Mouse (Mus musculus) T-helper 2 cell (primary cell): ENCODE measurements around the gene Tbc1d2b.

Source experiments
- in situ Hi-C: fragments of 300-600 bp; cut with MboI, MseI; formaldehyde crosslinking; loops from one replicate; pipeline ENCODE4 v1.15.1; 2025; ENCODE audit warnings: high pct_unique_total_duplicates

Gene Tbc1d2b

DNA sequence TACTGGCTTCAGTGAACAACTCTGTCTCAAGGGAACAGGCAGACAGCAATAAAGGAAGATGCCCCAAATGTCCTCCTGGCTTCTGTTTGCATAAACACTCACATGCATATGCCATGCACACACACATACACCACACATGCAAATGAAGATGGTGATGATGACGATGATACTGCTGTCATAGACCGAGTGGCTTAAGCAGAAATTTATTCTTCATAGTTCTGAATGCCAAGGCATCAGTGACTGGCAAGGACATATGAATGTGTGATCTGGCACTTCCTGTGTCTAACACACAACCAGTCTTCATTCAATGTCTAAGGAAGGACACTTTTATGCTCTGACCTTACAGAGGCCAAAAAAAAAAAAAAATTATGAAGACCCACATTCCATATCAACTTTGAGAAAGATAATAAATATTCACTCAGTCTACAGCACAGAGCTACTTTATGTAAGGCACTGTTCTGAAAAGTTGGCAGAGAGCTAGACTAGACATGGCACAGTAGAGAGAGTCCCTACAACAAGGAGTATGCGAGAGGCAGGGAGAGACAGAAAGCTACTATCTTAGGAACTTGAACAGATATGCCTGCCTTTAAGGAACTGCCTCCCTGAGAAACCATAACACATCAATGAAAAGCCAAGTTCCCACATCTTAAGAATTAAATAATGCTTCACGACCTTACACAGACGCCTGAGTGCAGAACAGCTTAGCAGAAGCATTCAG lies 5.1 kb downstream of the Tbc1d2b start:
- in situ Hi-C loops = no loop called here

- in situ Hi-C loops = no loop called here
These were observed 7.3 kb downstream of the Tbc1d2b start for GRCm38 (mm10) chr9:90263340-90263679.

GRCm38 (mm10) chr9:90262591-90263339 lies 7.8 kb downstream of the Tbc1d2b start:
- in situ Hi-C loops = no loop called here

- in situ Hi-C loops = no loop called here
These were observed 8.5 kb downstream of the Tbc1d2b start for GRCm38 (mm10) chr9:90262063-90262462.

- in situ Hi-C loops = no loop called here
These were observed 9.8 kb downstream of the Tbc1d2b start for GRCm38 (mm10) chr9:90260600-90261375.

- in situ Hi-C loops = no loop called here
These were observed 10.5 kb downstream of the Tbc1d2b start for GRCm38 (mm10) chr9:90260079-90260478.

DNA sequence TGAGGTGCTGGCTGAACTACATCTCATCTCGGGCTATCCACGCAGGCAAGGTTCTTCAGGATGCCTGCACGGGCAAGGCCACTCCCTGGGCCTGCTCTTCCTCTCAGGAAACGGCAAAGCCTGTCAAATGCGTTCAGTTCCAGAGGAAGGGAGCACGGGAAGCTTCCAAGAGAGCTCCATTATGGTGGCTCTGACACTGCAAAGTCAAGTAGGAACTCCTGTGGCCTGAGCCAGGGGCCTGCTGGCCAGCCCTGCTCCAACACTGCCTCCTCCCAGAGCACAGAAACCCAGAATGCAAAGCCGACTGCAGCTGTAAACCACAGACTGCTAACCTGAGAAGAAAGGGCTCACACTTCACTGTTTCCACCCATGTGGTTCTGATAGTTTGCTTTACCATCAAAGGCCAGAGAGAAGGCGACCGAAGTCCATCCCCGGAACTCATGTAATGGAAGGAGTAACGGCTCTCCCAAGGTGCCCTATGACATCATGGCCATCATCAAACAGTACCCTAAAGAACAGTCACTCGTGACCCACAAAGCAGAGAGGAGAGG lies 11.1 kb downstream of the Tbc1d2b start:
- in situ Hi-C loops = no loop called here

GRCm38 (mm10) chr9:90257754-90258531 lies 12.7 kb downstream of the Tbc1d2b start:
- in situ Hi-C loops = no loop called here

DNA sequence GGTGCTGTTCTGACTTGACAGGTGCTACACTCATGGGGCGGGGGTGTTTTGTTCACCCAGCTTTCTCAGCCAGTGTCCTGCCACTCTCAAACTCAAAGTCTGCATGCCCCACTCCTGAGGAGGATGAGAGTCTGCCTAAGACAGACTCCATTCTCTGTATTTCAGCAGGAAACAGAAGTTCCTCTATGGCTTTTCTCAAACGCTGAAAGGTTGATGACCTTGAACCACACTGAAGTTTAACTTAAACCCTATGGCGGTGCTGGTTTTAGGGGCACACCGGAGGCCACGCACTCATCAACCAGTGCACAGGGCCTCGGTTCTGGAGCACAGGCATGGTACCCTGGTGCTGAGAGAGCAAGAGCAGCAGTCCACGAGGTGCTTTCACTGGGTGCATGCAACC lies 13.4 kb downstream of the Tbc1d2b start:
- in situ Hi-C loops = no loop called here

GRCm38 (mm10) chr9:90255844-90256405 lies 14.7 kb downstream of the Tbc1d2b start:
- in situ Hi-C loops = no loop called here

DNA sequence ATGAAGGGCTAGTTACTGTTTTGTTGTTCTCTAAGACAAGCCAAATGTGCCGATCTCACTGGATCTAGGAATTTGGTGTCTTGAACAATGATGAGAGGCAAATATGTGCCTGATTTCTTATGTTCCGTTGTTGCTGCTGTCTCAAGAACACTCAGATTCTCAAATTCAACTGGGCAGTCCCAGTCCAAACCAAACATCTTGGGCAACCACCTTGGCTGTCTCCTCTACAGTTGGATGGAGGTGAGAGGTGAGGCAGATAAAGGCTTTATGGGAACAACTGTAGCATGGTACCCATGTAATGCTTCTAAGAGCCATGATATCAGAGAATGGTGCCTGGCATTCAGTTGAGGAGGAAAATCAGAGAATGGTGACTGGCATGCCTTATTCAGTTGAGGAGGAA lies 17.4 kb downstream of the Tbc1d2b start:
- in situ Hi-C loops = no loop called here

DNA sequence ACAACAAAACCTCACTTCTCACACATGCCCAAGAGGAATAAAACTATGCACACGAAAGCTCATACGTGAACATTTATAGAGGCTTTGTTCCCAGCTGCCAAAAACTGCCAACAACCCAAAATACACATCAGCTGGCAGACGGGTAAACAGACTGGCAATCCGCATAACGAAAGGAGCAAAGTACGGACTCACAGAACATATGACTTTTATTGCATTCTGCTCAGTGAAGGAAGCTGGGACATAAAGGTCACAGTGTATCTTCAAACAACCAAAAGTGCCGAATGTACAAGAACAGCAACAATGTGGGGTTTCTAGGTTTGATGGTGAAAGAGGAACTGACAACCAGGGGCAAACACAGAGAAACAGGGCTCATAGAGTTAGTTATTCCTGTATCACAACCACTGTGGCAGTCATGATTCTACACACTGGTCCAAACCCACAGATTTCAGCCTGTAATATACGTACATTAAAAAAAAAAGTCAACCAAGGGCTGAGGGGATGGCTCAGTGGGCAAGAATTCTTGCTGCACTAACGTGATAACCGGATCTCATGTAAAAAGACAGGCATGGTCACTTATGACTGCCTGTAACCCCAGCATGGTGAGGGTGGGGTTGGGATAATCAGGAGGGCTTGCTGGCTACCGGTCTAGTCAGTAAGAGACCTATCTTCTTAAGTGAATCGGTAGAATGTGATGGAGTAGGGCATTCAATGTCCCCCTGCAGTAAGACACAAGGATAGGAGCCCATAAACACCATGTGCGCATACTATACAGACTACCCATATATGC lies 19.4 kb downstream of the Tbc1d2b start:
- in situ Hi-C loops = no loop called here

DNA sequence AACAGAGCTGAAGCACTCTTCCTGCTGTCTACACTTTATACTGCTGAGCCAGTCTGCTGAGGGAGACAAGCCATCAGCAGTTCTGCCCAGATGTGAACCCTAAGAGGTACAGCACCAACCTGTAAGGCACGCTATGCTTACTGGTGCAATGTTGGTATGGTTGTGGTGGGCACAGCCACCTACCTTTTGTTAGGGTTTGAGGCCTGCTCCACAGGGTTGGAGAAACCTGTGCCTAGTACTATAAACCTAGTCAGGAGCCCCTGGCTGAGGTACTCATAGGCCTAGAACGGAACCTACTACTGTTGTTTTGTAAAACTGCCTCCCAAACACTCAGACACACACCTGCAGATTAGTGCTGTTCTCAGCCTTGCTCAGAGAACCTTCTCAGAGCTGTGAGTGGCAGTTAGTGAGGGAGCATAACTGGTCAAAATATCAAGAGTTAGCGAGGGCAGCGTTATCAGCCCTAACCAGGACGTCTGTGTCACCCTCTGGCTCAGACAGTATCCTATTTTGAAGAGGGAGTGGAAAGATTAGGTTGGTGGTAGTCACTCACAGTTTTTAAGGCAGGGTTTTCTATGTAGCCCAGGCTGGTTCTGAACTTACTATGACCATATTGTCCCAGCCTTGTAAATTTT lies 20.3 kb downstream of the Tbc1d2b start:
- in situ Hi-C loops = no loop called here

- in situ Hi-C loops = loop anchor here (10.0 kb wide), 1 partner anchor 124 kb away; no protein-coding TSS in a partner anchor
These were observed 21.6 kb downstream of the Tbc1d2b start for GRCm38 (mm10) chr9:90249036-90249435.

- in situ Hi-C loops = loop anchor here (10.0 kb wide), 1 partner anchor 124 kb away; no protein-coding TSS in a partner anchor
These were observed 22.3 kb downstream of the Tbc1d2b start for GRCm38 (mm10) chr9:90248326-90248725.

- in situ Hi-C loops = loop anchor here (10.0 kb wide), 1 partner anchor 123 kb away; no protein-coding TSS in a partner anchor
These were observed 23.3 kb downstream of the Tbc1d2b start for GRCm38 (mm10) chr9:90247316-90247715.

DNA sequence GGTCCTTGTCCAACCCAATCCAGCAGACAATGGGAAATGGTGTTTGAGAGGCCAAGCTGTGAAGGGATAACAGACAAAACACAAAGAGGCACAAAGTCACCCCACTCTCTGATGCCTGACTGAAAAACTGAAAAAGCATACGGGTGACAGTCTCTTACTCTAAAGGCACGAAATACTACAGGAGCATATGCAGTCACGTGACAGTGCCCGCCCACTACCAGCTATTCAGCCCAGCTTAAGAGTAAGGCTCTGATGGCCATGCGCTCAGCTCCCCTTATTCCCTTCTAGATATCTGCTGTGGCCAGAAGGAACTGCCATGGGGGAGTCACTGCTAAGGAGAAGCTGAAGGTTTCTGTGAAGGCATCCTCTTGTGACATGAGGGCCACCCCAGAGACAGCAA lies 24.8 kb downstream of the Tbc1d2b start:
- in situ Hi-C loops = loop anchor here (10.0 kb wide), 1 partner anchor 121 kb away; no protein-coding TSS in a partner anchor

DNA sequence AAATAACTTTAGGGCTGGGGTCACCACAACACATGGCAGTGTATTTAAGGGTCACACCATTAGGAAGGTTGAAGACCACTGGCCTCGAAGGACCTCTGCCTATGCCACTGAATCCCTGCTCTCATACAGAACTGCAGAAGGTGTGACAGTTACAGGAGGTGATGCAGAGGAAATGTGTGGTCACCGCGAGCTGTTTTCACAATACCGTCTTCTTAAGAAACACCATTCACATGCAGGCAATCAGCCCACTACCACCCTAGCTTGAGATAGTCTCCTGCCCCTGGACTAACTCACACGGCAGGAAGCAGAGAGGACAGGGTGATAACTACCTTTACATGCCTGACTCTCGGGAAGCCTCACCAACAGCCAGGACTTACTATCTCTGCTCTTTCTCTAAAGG lies 25.4 kb downstream of the Tbc1d2b start:
- in situ Hi-C loops = loop anchor here (10.0 kb wide), 1 partner anchor 120 kb away; no protein-coding TSS in a partner anchor
